Mouse (Mus musculus) lung, adult 2 months (tissue): ENCODE measurements around the gene Ttc33.

Experiments used
- CTCF ChIP-seq: fragments of 200-500 bp; IDR thresholded peaks from 2 replicates; pipeline ENCODE4 v1.5.1; 2011; ENCODE audit warnings: mild to moderate bottlenecking, low read length, control low read depth; ENCODE audit not compliant: insufficient read depth
- POLR2A ChIP-seq: fragments of 200-500 bp; IDR thresholded peaks from 2 replicates; pipeline ENCODE4 v1.6.1; 2011; ENCODE audit warnings: low read depth, mild to moderate bottlenecking, control low read depth, low read length, borderline replicate concordance; ENCODE audit errors: extremely low read depth

DNA sequence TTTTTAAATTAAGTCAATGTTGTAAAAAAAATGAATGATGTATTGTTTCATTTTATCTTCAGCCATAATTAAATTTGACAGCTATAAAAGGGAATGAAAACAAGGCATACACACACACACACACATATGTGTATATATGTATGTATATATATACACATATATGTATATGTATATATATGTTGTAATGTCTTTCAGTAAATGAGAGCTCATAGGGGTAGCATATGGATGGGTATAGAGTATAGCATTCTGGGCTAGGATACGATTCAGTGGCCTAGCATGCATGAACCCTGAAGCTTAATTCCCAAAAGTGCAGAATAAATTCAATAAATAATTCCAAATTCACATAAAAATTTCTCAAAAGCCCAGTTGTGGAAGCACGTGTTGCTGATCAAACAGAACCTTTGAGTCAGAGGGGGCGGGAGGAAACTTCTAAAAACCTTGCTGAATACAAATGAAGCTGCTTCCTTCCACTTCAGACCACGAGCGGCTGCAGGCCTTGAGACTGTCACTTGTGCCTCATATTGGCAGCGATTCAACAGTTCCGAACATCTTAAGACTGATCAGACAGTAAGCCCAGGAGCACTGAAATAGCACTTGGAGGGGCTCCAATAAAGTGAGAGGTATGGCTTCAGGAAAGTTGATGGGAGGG, 51.8 kb downstream of the Ttc33 start:
- TF ChIP-seq CTCF (no peak), POLR2A (no peak)
